Mouse (Mus musculus): ENCODE measurements around the gene Lef1.

DNA sequence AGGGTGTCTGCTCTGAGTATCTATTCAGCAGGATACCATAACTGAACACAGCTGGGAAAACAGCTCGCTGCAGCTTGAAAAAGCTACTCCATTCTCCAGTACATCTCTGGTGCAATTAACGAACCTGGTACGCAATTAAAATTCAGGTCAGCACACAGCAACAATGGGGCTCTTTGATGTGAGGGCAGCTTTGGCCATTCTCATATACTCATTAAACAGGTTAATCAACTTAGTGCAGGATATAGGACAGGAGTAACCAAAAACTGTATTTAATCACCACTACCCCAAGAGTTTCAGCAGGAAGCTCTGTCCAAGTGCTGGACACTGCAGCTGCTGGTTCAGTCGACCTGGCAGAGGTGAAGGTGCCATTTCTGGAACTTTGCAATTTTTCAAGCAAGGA, 37.6 kb upstream of the Lef1 start:
- no peak for TF ChIP-seq CTCF (IDR thresholded peaks at IDR 0.05; ENCODE audit: control insufficient read depth, insufficient read depth, low read length)
- TF ChIP-seq POLR2A (IDR thresholded peaks at IDR 0.05; ENCODE audit: borderline replicate concordance, control insufficient read depth, low read depth, low read length) = no peak
